In genomic region chr4:43936749-43937674, GRCm38 (mm10) we compare ENCODE assay signal across 14 mouse cellular contexts. TPM values are rescaled to one million over a fixed set of nuclear protein-coding genes. Genes with fewer than 3 reads are reported as not detected.
DNase-seq lines count a peak whose midpoint lies in the region; ATAC-seq and TF ChIP-seq lines count a peak whose summit lies in the region.
"Had no signal": no experiment of that assay in that cellular context is flagged by ENCODE, and none has a peak within 500 bp of the region (broad histone marks: within the 10 kb centered on the region; RNA-seq: fewer than 3 reads in every experiment).

No protein-coding gene starts in this region.

- no peak for TF ChIP-seq CTCF in bone marrow, adult 2 months (IDR thresholded peaks at IDR 0.05; ENCODE audit: control insufficient read depth, insufficient read depth, low read length)

- DNase-seq in spleen, adult 12 weeks (ENCODE audit: low spot score): peak; percentile 12
- DNase-seq in spleen, postnatal 14 days (ENCODE audit: low spot score in 2 of 2): no peak
- DNase-seq in spleen, postnatal 36 days (ENCODE audit: low spot score in 2 of 2): peak; percentile 17 to 40
- no peak for DNase-seq in frontal cortex, postnatal 10 days (ENCODE audit: low spot score in 2 of 2)
- DNase-seq in cerebellum, postnatal 36 days: no peak
- DNase-seq in right cerebral cortex, postnatal 36 days (ENCODE audit: low spot score in 2 of 2): no peak
- DNase-seq: adrenal gland, postnatal 25 days; cerebellum, adult 9-10 months had no signal

- H3K27me3 ChIP-seq in liver, embryonic 15.5 days: no peaks in the 10 kb centered on the region
- H3K27me3 ChIP-seq: midbrain, embryonic 12.5 days had no signal

- peak overlapping the region; percentile 55 for H3K4me3 ChIP-seq in bone marrow, adult 2 months (replicated peaks; ENCODE audit: control insufficient read depth, low read depth, low read length)
- H3K4me3 ChIP-seq in liver, embryonic 15.5 days (replicated peaks): no peak overlapping the region; the same call in 1 of the 2 replicates
- H3K4me3 ChIP-seq: hindbrain, embryonic 10.5 days; limb, embryonic 10.5 days; midbrain, embryonic 12.5 days had no signal

- H3K4me1 ChIP-seq in bone marrow, adult 2 months (ENCODE audit: control insufficient read depth, insufficient read depth, low read length): peaks cover 4% of the 10 kb centered on the region; the same call in 1 of the 2 replicates
- H3K4me1 ChIP-seq in liver, embryonic 15.5 days (replicated peaks): peaks cover 10% of the 10 kb centered on the region
- H3K4me1 ChIP-seq: midbrain, embryonic 12.5 days had no signal

- H3K9ac ChIP-seq in liver, embryonic 15.5 days: no peak overlapping the region
- H3K9ac ChIP-seq: midbrain, embryonic 12.5 days had no signal

- H3K9me3 ChIP-seq in liver, embryonic 15.5 days (replicated peaks): no peaks in the 10 kb centered on the region
- H3K9me3 ChIP-seq: hindbrain, embryonic 10.5 days; limb, embryonic 10.5 days; midbrain, embryonic 12.5 days had no signal

- ATAC-seq in liver, embryonic 15.5 days (ENCODE audit: insufficient read depth): peak; percentile 40; the same call in 1 of the 2 replicates

- no peaks in the 10 kb centered on the region for H3K36me3 ChIP-seq in liver, embryonic 15.5 days (replicated peaks)

- 9% methylated on average over 14 of the region's 14 CpGs for WGBS in bone marrow, adult 2 months
- WGBS in liver, embryonic 15.5 days (ENCODE audit: insufficient replicate concordance): 27% methylated on average over 14 of the region's 14 CpGs

- TF ChIP-seq POLR2A in bone marrow, adult 2 months (IDR thresholded peaks at IDR 0.05; ENCODE audit: borderline replicate concordance, control insufficient read depth, low read depth, low read length): no peak

- H3K27ac ChIP-seq in bone marrow, adult 2 months (ENCODE audit: control insufficient read depth, insufficient read depth, low read depth, low read length, poor library complexity): peak overlapping the region; percentile 72
- H3K27ac ChIP-seq in liver, embryonic 15.5 days (replicated peaks): peak overlapping the region; percentile 55
- H3K27ac ChIP-seq: hindbrain, embryonic 10.5 days; limb, embryonic 10.5 days; midbrain, embryonic 12.5 days had no signal

- H3K4me2 ChIP-seq in liver, embryonic 15.5 days: no peak overlapping the region
- H3K4me2 ChIP-seq: midbrain, embryonic 12.5 days had no signal

RNA-seq across cellular contexts. Expression of gene Glipr2, which starts 20.2 kb away (rescaled TPM):
- 20.8 and 49.7 TPM in 2 replicates for polyA plus RNA-seq in bone marrow, adult 2 months (2011; ENCODE audit: insufficient read depth, insufficient read length, low replicate concordance, missing spikeins)
- polyA plus RNA-seq in liver, embryonic 15.5 days (2015; fragmentation: Nextera tagmentation; extraction: Ambion mirVana): 51.3 and 56.4 TPM in 2 replicates

RNA-seq across cellular contexts. Expression of gene Ccin, which starts 46.3 kb away (rescaled TPM):
- not detected in 2 replicates for polyA plus RNA-seq in bone marrow, adult 2 months (2011; ENCODE audit: insufficient read depth, insufficient read length, low replicate concordance, missing spikeins)
- polyA plus RNA-seq in liver, embryonic 15.5 days (2015; fragmentation: Nextera tagmentation; extraction: Ambion mirVana): not detected in 2 replicates
- polyA plus RNA-seq: hindbrain, embryonic 10.5 days; large intestine, adult 2 months; limb, embryonic 10.5 days; midbrain, embryonic 12.5 days had no signal

Comparison
In these comparisons a context has a peak if more than half of its experiments do, and no peak if none do; other contexts are left out.
1. DNase-seq: peak in spleen, adult 12 weeks (single experiment) and spleen, postnatal 36 days (2 of 2); none in spleen, postnatal 14 days (0 of 2), frontal cortex, postnatal 10 days (0 of 2), cerebellum, postnatal 36 days (0 of 2) and right cerebral cortex, postnatal 36 days (0 of 2).